Mouse (Mus musculus) monocyte, adult 2 months (primary cell): ENCODE measurements around the gene Asb3.
"Not testable (repeated sequence)": the region's sequence is repeated elsewhere in the genome, so short reads cannot be mapped to it uniquely, and the experiment has no call there.

Experiments
- DNase-seq, 2 experiments: peaks; one replicate each; pipeline ENCODE4 v3.0.0; 2022; ENCODE audit warnings: low spot score in 2 of 2, low read depth in 1 of 2

Gene Asb3

GRCm38 (mm10) chr11:31000028-31000427, 114.8 kb downstream of the Asb3 start:
- no peak for DNase-seq

GRCm38 (mm10) chr11:31001169-31001908, 116.1 kb downstream of the Asb3 start:
- no peak for DNase-seq

GRCm38 (mm10) chr11:31009668-31010067, 124.5 kb downstream of the Asb3 start:
- DNase-seq = not testable (repeated sequence)

- DNase-seq = not testable (repeated sequence)
Measured at GRCm38 (mm10) chr11:31017466-31017865, 132.2 kb downstream of the Asb3 start.

- DNase-seq = no peak
Measured at GRCm38 (mm10) chr11:31034958-31035357, 149.7 kb downstream of the Asb3 start.

GRCm38 (mm10) chr11:31089973-31090372, 204.8 kb downstream of the Asb3 start:
- DNase-seq = no peak

- no peak for DNase-seq
Measured at GRCm38 (mm10) chr11:31090478-31090978, 205.3 kb downstream of the Asb3 start.

- DNase-seq = not testable (repeated sequence)
Measured at GRCm38 (mm10) chr11:31099519-31099918, 214.3 kb downstream of the Asb3 start.

- DNase-seq = no peak
Measured at GRCm38 (mm10) chr11:31102188-31102587, 217.0 kb downstream of the Asb3 start.

- no peak for DNase-seq
Measured at GRCm38 (mm10) chr11:31105364-31105763, 220.1 kb downstream of the Asb3 start.

GRCm38 (mm10) chr11:31126964-31127363, 241.7 kb downstream of the Asb3 start:
- DNase-seq = not testable (repeated sequence)

- DNase-seq = not testable (repeated sequence)
Measured at GRCm38 (mm10) chr11:31133726-31134125, 248.5 kb downstream of the Asb3 start.

- not testable (repeated sequence) for DNase-seq
Measured at GRCm38 (mm10) chr11:31134824-31135223, 249.6 kb downstream of the Asb3 start.

GRCm38 (mm10) chr11:31138394-31138793, 253.2 kb downstream of the Asb3 start:
- DNase-seq = not testable (repeated sequence)
